Mouse (Mus musculus) ES-Bruce4 (cell line): ENCODE data around the gene 3110021N24Rik. TPM values are rescaled to one million over a fixed set of nuclear protein-coding genes. Genes with fewer than 3 reads are reported as not detected.

Source experiments
- H3K27ac ChIP-seq: 2 replicates; pipeline ENCODE4 v1.5.1; 2012; ENCODE audit warnings: low read length, inconsistent platforms; ENCODE audit not compliant: insufficient read depth
- H3K27me3 ChIP-seq: 2 replicates; pipeline ENCODE4 v1.6.1; 2012; ENCODE audit warnings: mild to moderate bottlenecking, low read length, inconsistent platforms; ENCODE audit not compliant: control insufficient read depth, poor library complexity, insufficient read depth, severe bottlenecking
- H3K36me3 ChIP-seq: 2 replicates; pipeline ENCODE4 v1.6.1; 2012; ENCODE audit warnings: inconsistent platforms, mild to moderate bottlenecking, low read length, moderate library complexity; ENCODE audit not compliant: control insufficient read depth, poor library complexity, insufficient read depth, severe bottlenecking
- H3K4me1 ChIP-seq: one replicate; pipeline ENCODE4 v1.8.1; 2011; ENCODE audit warnings: low read length; ENCODE audit not compliant: control insufficient read depth, insufficient read depth
- H3K4me3 ChIP-seq: 2 replicates; pipeline ENCODE4 v1.5.1; 2011; ENCODE audit warnings: low read depth, mild to moderate bottlenecking, low read length
- H3K9ac ChIP-seq: 2 replicates; pipeline ENCODE4 v1.6.1; 2012; ENCODE audit warnings: low read depth, mild to moderate bottlenecking, inconsistent platforms; ENCODE audit not compliant: poor library complexity, severe bottlenecking
- H3K9me3 ChIP-seq: replicated peaks from 2 replicates; pipeline ENCODE4 v1.6.1; 2012; ENCODE audit warnings: mild to moderate bottlenecking, low read length, inconsistent platforms; ENCODE audit not compliant: control insufficient read depth, poor library complexity, insufficient read depth, severe bottlenecking
- CTCF ChIP-seq: IDR thresholded peaks from one replicate; pipeline ENCODE4 v1.8.1; 2011; ENCODE audit warnings: low read depth, low read length
- EP300 ChIP-seq: IDR thresholded peaks from 2 replicates; pipeline ENCODE4 v1.6.1; 2011; ENCODE audit warnings: low read depth, low read length; ENCODE audit not compliant: insufficient read depth
- POLR2A ChIP-seq: IDR thresholded peaks from one replicate; pipeline ENCODE4 v1.8.1; 2011; ENCODE audit warnings: low read length; ENCODE audit not compliant: insufficient read depth
- polyA plus RNA-seq: library from polyadenylated mRNA; stranded (reverse); fragments of >200 nt; gene quantifications from 2 replicates; pipeline ENCODE4 v1.2.4, GENCODE M21; 2011; ENCODE audit warnings: low read depth; ENCODE audit not compliant: missing spikeins, insufficient read depth, insufficient read length

The 3110021N24Rik gene
- polyA plus RNA-seq, 1 experiment: not detected

DNA sequence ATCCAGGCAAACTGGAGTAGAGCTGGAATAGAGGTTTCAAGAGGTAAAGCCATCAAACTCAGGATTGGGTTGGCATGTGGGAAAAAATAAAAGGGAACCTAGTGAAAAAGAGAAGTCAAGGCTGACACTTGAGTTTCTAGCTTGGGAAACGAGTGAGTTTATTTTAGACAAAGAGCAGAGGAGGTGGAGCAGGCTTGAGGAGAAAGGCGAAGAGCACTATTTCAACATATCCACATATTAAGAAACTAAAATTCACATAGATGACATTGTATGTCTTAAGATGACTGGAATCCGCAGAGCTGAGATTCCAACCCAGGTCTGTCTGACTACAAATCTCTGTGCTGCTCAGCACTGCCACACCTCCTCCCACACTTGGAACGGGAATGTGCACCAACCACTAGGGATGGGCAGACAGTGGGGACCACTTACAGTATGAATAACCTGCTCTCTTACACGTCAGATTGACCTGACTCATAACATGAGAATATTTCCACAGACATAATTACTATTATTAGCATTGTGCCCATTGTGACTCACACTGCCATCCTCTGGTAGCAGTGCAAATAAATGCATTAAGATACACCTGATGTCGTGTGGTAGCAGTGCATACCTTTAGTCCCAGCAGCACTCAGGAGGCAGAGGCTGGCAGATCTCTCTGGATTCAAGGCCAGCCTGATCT lies 69.9 kb downstream of the 3110021N24Rik start:
- no peaks in the 10 kb centered on the region for H3K27me3 ChIP-seq
- no peaks in the 10 kb centered on the region for H3K36me3 ChIP-seq
- H3K27ac ChIP-seq: no peak overlapping the region
- H3K9me3 ChIP-seq: no peaks in the 10 kb centered on the region
- H3K9ac ChIP-seq: no peak overlapping the region
- no peaks in the 10 kb centered on the region for H3K4me1 ChIP-seq
- TF ChIP-seq CTCF: no peak
- no peak for TF ChIP-seq POLR2A
- TF ChIP-seq EP300: no peak
- no peak overlapping the region for H3K4me3 ChIP-seq

- H3K36me3 ChIP-seq: no peaks in the 10 kb centered on the region
- H3K9ac ChIP-seq: no peak overlapping the region
- H3K9me3 ChIP-seq: no peaks in the 10 kb centered on the region
- TF ChIP-seq POLR2A (no peak), CTCF (no peak), EP300 (no peak)
- H3K4me3 ChIP-seq: no peak overlapping the region
- H3K4me1 ChIP-seq: no peaks in the 10 kb centered on the region
- no peaks in the 10 kb centered on the region for H3K27me3 ChIP-seq
- no peak overlapping the region for H3K27ac ChIP-seq
These were observed 71.1 kb downstream of the 3110021N24Rik start for GRCm38 (mm10) chr4:108790507-108790906.

DNA sequence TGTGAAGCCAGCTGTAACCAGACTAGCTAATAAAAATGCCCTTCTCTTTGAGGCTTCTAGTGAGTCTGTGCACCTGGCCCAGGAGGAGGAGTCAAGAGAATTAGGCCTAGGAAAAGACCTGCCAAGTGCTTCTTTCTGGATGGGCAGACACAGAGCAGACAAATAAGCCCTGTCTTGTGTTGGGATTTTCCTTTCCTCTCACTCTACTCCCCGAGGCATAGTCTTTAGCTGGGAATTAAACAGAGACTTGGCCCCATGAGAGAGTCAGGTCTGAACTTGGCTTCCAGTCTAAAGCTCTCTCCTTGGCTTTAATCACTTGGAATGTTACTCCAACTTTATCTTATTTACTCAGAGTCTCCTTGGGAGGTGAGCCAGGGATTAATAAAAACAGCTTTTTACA lies 74.5 kb downstream of the 3110021N24Rik start:
- TF ChIP-seq POLR2A (no peak), EP300 (no peak)
- Histone ChIP-seq H3K36me3 (no peaks in the 10 kb centered on the region), H3K27me3 (no peaks in the 10 kb centered on the region), H3K9ac (no peak overlapping the region), H3K4me3 (no peak overlapping the region), H3K9me3 (no peaks in the 10 kb centered on the region), H3K27ac (no peak overlapping the region), H3K4me1 (no peaks in the 10 kb centered on the region)

DNA sequence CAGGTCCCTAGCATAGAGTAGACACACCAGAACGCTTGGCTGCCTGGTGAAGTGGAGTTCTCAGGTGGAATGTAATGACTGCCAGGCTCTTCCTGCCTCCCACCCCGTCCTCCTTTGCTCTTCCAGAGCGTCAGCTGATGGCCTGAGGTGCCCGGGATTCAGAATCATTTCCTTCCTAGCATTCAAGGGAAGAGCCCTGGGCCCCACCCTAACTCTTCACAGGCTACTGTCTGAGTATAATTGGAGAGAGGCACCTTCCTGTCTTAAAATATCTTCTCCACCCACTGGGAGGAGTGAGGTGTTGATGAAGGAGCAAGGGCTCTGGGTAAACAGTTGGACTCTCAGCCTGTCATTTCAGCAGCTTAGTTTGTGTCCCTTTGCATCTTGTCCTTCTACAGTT lies 77.3 kb downstream of the 3110021N24Rik start:
- Histone ChIP-seq H3K36me3 (no peaks in the 10 kb centered on the region), H3K9ac (no peak overlapping the region), H3K4me1 (no peaks in the 10 kb centered on the region), H3K27ac (no peak overlapping the region), H3K27me3 (no peaks in the 10 kb centered on the region), H3K4me3 (no peak overlapping the region), H3K9me3 (no peaks in the 10 kb centered on the region)
- TF ChIP-seq EP300 (no peak), POLR2A (no peak), CTCF (no peak)

GRCm38 (mm10) chr4:108798083-108798830 lies 78.8 kb downstream of the 3110021N24Rik start:
- no peak overlapping the region for H3K9ac ChIP-seq
- no peak overlapping the region for H3K4me3 ChIP-seq
- no peaks in the 10 kb centered on the region for H3K27me3 ChIP-seq
- no peak overlapping the region for H3K27ac ChIP-seq
- H3K36me3 ChIP-seq: no peaks in the 10 kb centered on the region
- TF ChIP-seq EP300 (no peak), CTCF (peak; percentile 61), POLR2A (no peak)
- no peaks in the 10 kb centered on the region for H3K9me3 ChIP-seq
- no peaks in the 10 kb centered on the region for H3K4me1 ChIP-seq

- Histone ChIP-seq H3K9ac (no peak overlapping the region), H3K36me3 (no peaks in the 10 kb centered on the region), H3K4me1 (no peaks in the 10 kb centered on the region), H3K27ac (no peak overlapping the region), H3K27me3 (no peaks in the 10 kb centered on the region), H3K9me3 (no peaks in the 10 kb centered on the region), H3K4me3 (no peak overlapping the region)
- TF ChIP-seq CTCF (no peak), POLR2A (no peak), EP300 (no peak)
These were observed 84.1 kb downstream of the 3110021N24Rik start for GRCm38 (mm10) chr4:108803535-108803934.
